Mouse (Mus musculus) spleen, adult 2 months (tissue): ENCODE results near the gene Car14.

Experiments
- CTCF ChIP-seq: fragments of 200-500 bp; IDR thresholded peaks from 2 replicates; pipeline ENCODE4 v1.5.1; 2011; ENCODE audit warnings: mild to moderate bottlenecking, inconsistent platforms; ENCODE audit not compliant: insufficient read depth, insufficient read length, insufficient replicate concordance; ENCODE audit errors: extremely low read depth
- POLR2A ChIP-seq: fragments of 200-500 bp; IDR thresholded peaks from 2 replicates; pipeline ENCODE4 v1.6.1; 2011; ENCODE audit warnings: low read depth, low read length, inconsistent platforms

DNA sequence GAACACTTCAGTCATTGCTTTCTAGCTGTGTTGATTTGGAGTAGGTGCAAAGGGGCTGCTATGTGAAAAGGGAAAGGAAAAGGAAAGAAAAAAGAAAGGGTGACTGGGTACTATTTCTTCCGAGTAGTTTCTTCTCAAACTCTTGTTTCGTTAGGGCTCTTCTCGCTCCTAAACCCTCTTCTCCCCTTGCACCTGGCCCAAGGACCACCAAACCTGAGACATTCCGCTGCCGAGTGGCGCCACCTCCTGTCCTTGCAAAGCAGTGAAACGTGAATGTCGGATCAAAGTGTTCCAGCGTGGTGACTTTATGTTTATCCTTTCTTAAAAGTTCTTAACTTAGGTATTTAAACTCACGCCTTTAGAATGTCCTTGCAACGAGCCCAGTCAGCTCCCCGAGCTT, 2.4 kb upstream of the Car14 start:
- TF ChIP-seq CTCF (peak; percentile 92), POLR2A (no peak)
